Mouse (Mus musculus): ENCODE measurements around the gene Med13. TPM values are rescaled to one million over a fixed set of nuclear protein-coding genes. Genes with fewer than 3 reads are reported as not detected.

Gene Med13
- polyA plus RNA-seq, 1 experiment from 2014 or later: 10.3 TPM

GRCm38 (mm10) chr11:86375086-86375485 is 17.7 kb upstream of the Med13 start:
- H3K4me2 ChIP-seq: no peak overlapping the region
- no peaks in the 10 kb centered on the region for H3K36me3 ChIP-seq
- no peak overlapping the region for H3K9ac ChIP-seq
- ATAC-seq (ENCODE audit: low FRiP score): no peak
- no peaks in the 10 kb centered on the region for H3K9me3 ChIP-seq
- WGBS: 95% methylated on average over 6 of the region's 6 CpGs
- no peaks in the 10 kb centered on the region for H3K27me3 ChIP-seq
- no peak overlapping the region for H3K27ac ChIP-seq
- H3K4me3 ChIP-seq: no peak overlapping the region
- H3K4me1 ChIP-seq (replicated peaks): no peaks in the 10 kb centered on the region

DNA sequence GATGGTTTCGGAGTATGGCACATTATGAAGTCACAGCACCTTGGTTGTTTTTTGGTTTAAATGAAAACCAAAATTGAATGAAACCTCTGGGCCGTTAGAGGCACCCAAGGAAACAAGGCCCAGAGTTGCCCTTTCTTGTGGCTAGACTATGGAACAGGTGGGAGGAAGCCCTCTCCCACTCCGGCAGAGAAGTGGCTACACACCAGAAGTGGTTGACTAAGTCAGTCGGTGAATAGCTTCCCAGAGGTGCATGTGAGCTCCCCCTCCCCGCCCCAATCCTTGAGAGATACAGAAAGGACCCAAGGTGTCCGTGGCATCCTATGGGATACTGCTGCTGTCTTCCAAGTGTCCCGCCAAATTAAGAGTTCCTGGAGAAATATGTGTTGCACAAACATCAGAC is 13.9 kb upstream of the Med13 start:
- no peak for ATAC-seq (ENCODE audit: low FRiP score)
- H3K9me3 ChIP-seq: no peaks in the 10 kb centered on the region

DNA sequence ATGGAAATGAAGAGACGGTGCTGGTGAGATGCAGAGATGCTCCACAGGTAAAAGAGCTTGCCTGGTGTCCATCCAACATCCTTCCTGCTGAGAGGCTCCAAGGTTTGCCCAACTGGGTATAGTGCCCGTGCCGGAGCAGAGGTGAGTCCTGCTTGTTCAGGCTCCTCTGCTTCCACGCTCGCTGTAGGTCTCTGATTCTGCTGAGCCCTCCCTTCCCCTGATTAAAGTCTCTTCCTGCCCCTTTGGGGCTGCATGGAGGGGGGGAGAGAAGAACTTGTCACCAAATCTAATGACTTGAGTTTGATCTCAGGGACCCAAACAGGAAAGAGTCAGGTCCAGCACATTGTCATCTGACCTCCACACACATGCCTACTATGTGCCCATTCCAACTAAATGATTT is 12.5 kb upstream of the Med13 start:
- Histone ChIP-seq H3K4me1 (replicated peaks) (no peaks in the 10 kb centered on the region), H3K36me3 (no peaks in the 10 kb centered on the region), H3K27me3 (no peaks in the 10 kb centered on the region), H3K4me2 (no peak overlapping the region), H3K9ac (no peak overlapping the region), H3K4me3 (no peak overlapping the region), H3K27ac (no peak overlapping the region), H3K9me3 (no peaks in the 10 kb centered on the region)
- no peak for ATAC-seq (ENCODE audit: low FRiP score)
- WGBS: 87% methylated on average over 5 of the region's 5 CpGs

More for the DNA sequence above, 13.9 kb upstream of the Med13 start:
- Histone ChIP-seq H3K27ac (no peak overlapping the region), H3K36me3 (no peaks in the 10 kb centered on the region), H3K4me2 (no peak overlapping the region), H3K4me1 (replicated peaks) (no peaks in the 10 kb centered on the region), H3K27me3 (no peaks in the 10 kb centered on the region), H3K4me3 (no peak overlapping the region), H3K9ac (no peak overlapping the region)
- 77% methylated on average over 7 of the region's 7 CpGs for WGBS

DNA sequence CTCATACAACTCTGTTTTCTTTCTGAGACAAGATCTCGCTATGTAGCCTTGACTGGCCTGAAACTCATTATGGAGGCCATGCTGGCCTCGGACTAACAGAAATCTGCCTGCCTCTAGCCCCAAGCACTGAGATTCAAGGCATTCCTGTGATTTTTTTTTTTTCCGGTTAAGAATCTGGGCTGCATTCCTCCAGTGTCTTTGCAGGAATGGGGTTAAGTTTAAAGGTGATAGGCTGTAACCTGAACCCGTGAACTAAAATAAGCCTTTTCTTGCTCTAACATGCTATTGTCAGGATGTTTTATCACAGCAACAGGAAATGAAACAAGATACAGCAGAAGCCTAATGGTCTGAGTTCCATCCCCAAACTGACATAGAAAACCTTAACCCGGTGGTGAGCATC is 11.6 kb upstream of the Med13 start:
- WGBS: 61% methylated on average over 5 of the region's 5 CpGs
- Histone ChIP-seq H3K9me3 (no peaks in the 10 kb centered on the region), H3K27ac (no peak overlapping the region), H3K4me2 (no peak overlapping the region), H3K4me1 (replicated peaks) (no peaks in the 10 kb centered on the region), H3K36me3 (no peaks in the 10 kb centered on the region), H3K9ac (no peak overlapping the region), H3K27me3 (no peaks in the 10 kb centered on the region), H3K4me3 (no peak overlapping the region)
- no peak for ATAC-seq (ENCODE audit: low FRiP score)

DNA sequence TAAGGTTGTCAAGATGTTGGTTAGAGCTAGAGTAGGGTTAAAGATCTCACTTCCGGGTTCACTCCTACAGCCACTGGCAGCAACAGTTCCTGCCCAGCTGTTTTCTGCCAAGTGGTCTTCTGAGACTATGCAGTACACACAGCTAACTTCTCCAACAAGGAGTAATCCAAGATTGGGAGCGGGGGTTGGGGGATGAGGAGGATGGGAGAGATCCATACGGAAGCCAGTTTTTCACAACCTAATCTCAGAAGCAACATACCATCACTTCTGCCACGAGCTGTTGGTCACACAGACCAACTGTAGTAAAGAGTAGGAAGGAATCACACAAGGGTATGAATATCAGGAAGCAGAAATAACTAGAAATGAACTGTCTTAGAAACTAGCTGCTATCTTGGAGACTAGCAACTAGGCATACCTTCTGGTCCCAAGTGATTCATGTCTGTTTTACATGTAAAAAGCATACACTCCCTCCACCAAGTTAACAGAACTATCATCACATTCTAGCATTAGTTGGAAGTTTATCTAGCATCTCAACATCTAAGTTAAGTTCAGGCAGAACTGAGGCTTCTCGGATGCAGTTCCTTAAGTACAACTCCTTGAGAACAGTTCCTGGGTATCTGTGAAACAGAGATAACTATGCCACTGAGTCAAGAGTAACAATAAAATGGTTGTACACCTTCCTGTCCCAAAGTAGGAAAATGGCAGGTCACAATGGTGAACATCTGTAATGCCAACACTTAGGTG is 7.5 kb upstream of the Med13 start:
- 87% methylated on average over 5 of the region's 5 CpGs for WGBS
- Histone ChIP-seq H3K4me2 (no peak overlapping the region), H3K9me3 (no peaks in the 10 kb centered on the region), H3K9ac (no peak overlapping the region), H3K27me3 (no peaks in the 10 kb centered on the region), H3K36me3 (no peaks in the 10 kb centered on the region), H3K4me3 (no peak overlapping the region), H3K27ac (no peak overlapping the region), H3K4me1 (replicated peaks) (no peaks in the 10 kb centered on the region)
- ATAC-seq (ENCODE audit: low FRiP score): no peak

- peak overlapping the region; percentile 97 for H3K9ac ChIP-seq
- peaks cover 30% of the 10 kb centered on the region for H3K4me1 ChIP-seq (replicated peaks)
- H3K36me3 ChIP-seq: peaks cover 3% of the 10 kb centered on the region
- H3K9me3 ChIP-seq: no peaks in the 10 kb centered on the region
- no peaks in the 10 kb centered on the region for H3K27me3 ChIP-seq
- H3K4me2 ChIP-seq: peak overlapping the region; percentile 26
- peak overlapping the region; percentile 98 for H3K27ac ChIP-seq
- H3K4me3 ChIP-seq: peak overlapping the region; percentile 96
- WGBS: 2% methylated on average over 42 of the region's 45 CpGs
- peak; percentile 94 for ATAC-seq (ENCODE audit: low FRiP score)
Measured at GRCm38 (mm10) chr11:86357984-86358528, 654 bp upstream of the Med13 start.

DNA sequence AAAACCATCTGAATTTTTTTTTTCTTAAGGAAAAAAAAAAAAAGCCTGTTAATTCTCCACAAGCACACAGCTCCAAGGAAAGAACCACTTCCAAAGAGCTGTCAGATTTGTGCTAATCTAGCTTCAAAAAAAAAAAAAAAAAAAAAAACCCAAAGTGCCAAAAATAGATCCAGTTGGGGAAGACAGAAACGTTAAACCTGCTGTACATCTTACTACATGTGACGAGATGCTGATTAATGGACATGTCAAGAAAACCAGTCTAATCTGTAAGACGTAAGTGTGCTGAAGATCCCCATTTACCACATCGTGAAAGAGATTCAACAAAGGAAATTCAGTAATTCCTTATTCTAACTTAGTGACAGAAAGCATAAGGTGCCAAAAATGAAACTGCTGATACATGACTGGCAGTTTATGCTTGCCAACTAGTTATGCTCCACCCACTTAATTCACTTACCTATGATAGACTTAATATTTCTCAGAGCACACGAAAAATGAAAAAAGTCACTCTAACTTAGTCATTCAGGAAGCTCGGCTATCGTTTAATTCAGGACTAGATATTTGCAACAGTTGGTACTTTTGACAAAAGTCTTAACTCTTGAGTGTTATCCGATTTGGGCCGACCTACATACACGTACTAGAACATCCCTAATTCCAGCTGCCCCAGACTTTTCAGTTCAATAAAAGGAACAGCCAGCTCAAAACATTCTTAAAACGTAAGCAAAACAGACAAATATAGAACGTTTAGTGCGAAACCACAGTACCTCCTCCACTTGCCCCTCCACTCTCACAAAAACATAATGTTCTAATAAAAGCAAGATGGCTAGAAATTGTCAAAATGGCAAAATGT is 1.2 kb downstream of the Med13 start:
- no peak overlapping the region for H3K27ac ChIP-seq
- ATAC-seq (ENCODE audit: low FRiP score): no peak
- 12% methylated on average over 13 of the region's 13 CpGs for WGBS

GRCm38 (mm10) chr11:86353586-86353985 is 3.8 kb downstream of the Med13 start:
- Histone ChIP-seq H3K9me3 (no peaks in the 10 kb centered on the region), H3K9ac (no peak overlapping the region), H3K27ac (no peak overlapping the region), H3K4me1 (replicated peaks) (peaks cover 37% of the 10 kb centered on the region), H3K27me3 (no peaks in the 10 kb centered on the region), H3K4me3 (no peak overlapping the region), H3K36me3 (peaks cover 3% of the 10 kb centered on the region), H3K4me2 (no peak overlapping the region)
- no peak for ATAC-seq (ENCODE audit: low FRiP score)
- 80% methylated on average over 3 of the region's 3 CpGs for WGBS

More for the DNA sequence above, 1.2 kb downstream of the Med13 start:
- Histone ChIP-seq H3K36me3 (peaks cover 3% of the 10 kb centered on the region), H3K4me1 (replicated peaks) (peaks cover 37% of the 10 kb centered on the region), H3K4me3 (peak overlapping the region; percentile 96), H3K27me3 (no peaks in the 10 kb centered on the region), H3K9me3 (no peaks in the 10 kb centered on the region), H3K9ac (peak overlapping the region; percentile 97), H3K4me2 (peak overlapping the region; percentile 85)

DNA sequence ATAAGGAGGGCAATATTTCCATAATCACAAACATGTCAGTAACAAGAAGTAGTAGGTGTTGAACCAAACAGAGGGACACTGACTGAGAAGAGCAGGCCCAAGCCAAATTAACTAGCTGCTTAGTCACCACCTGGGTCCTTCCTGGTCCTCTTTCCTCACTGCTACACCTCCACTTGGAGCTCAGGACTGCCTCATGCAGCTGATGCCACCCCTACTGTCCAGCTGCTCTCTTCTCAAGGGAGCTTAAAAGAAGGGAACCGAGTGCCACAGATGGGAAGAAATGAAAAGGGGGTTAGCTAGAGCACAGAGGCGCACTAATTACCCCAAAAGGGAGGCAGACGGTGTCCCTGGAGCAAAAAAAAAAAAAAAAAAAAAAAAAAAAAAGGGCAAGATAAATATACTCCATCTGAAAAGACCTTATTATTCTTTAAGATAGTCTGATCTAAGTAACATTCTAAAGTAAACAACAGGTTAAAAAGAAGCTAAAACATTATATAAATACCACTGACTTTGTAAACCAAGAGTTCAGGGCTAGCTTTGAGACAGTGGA is 5.6 kb downstream of the Med13 start:
- no peak overlapping the region for H3K4me2 ChIP-seq

GRCm38 (mm10) chr11:86350636-86351138 is 6.7 kb downstream of the Med13 start:
- 62% methylated on average over 1 of the region's 1 CpGs for WGBS

More for the DNA sequence above, 5.6 kb downstream of the Med13 start:
- 19% methylated on average over 3 of the region's 3 CpGs for WGBS
- Histone ChIP-seq H3K4me1 (replicated peaks) (peaks cover 37% of the 10 kb centered on the region), H3K4me3 (no peak overlapping the region), H3K9me3 (no peaks in the 10 kb centered on the region), H3K9ac (no peak overlapping the region), H3K27me3 (no peaks in the 10 kb centered on the region), H3K36me3 (peaks cover 3% of the 10 kb centered on the region), H3K27ac (no peak overlapping the region)
- no peak for ATAC-seq (ENCODE audit: low FRiP score)

GRCm38 (mm10) chr11:86349325-86349724 is 8.1 kb downstream of the Med13 start:
- no peaks in the 10 kb centered on the region for H3K9me3 ChIP-seq
- no peak overlapping the region for H3K4me2 ChIP-seq
- H3K27me3 ChIP-seq: no peaks in the 10 kb centered on the region
- ATAC-seq (ENCODE audit: low FRiP score): no peak
- H3K27ac ChIP-seq: no peak overlapping the region
- 78% methylated on average over 2 of the region's 2 CpGs for WGBS
- H3K4me3 ChIP-seq: no peak overlapping the region
- H3K4me1 ChIP-seq (replicated peaks): peaks cover 18% of the 10 kb centered on the region
- H3K36me3 ChIP-seq: peaks cover 11% of the 10 kb centered on the region
- no peak overlapping the region for H3K9ac ChIP-seq

More at GRCm38 (mm10) chr11:86350636-86351138, 6.7 kb downstream of the Med13 start:
- Histone ChIP-seq H3K9me3 (no peaks in the 10 kb centered on the region), H3K36me3 (peaks cover 3% of the 10 kb centered on the region), H3K27ac (no peak overlapping the region), H3K4me3 (no peak overlapping the region), H3K27me3 (no peaks in the 10 kb centered on the region), H3K4me2 (no peak overlapping the region), H3K9ac (no peak overlapping the region), H3K4me1 (replicated peaks) (peaks cover 28% of the 10 kb centered on the region)
- no peak for ATAC-seq (ENCODE audit: low FRiP score)

DNA sequence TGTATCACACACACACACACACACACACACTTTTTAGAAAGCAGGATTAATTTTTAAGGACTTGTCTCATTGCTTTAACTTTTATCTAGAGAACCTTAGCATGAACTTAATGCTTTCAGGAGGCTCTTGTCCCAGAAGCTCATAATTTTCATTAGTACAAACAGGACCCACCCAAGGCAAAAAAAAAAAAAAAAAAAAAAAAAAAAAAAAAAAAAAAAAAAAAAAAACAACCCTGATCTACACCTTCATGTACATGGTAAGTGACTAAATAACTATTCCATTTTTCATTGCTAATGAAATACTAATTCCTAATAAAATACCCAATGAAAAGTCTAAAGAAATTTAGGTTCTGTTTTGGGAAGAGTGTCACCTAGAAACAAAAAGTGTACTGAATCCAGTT is 8.5 kb downstream of the Med13 start:
- ATAC-seq (ENCODE audit: low FRiP score): no peak
- H3K4me1 ChIP-seq (replicated peaks): peaks cover 13% of the 10 kb centered on the region

More for the DNA sequence above, 8.5 kb downstream of the Med13 start:
- Histone ChIP-seq H3K27me3 (no peaks in the 10 kb centered on the region), H3K9ac (no peak overlapping the region), H3K36me3 (peaks cover 11% of the 10 kb centered on the region), H3K4me3 (no peak overlapping the region), H3K27ac (no peak overlapping the region), H3K9me3 (no peaks in the 10 kb centered on the region), H3K4me2 (no peak overlapping the region)
